Mouse (Mus musculus) megakaryocyte, embryonic 14.5 days (primary cell): ENCODE data around the gene Map1lc3b. TPM values are rescaled to one million over a fixed set of nuclear protein-coding genes. Genes with fewer than 3 reads are reported as not detected.
A peak's percentile ranks its signal among the peaks of the same experiment; 100 is the strongest.

ENCODE experiments used
- H3K27me3 ChIP-seq: replicated peaks from 2 replicates; pipeline ENCODE3; 2012; ENCODE audit warnings: inconsistent platforms
- H3K36me3 ChIP-seq: replicated peaks from 2 replicates; pipeline ENCODE3; 2012; ENCODE audit warnings: low read length, inconsistent platforms, mixed read lengths
- H3K4me1 ChIP-seq: 2 replicates; pipeline ENCODE4 v1.6.1; 2012; ENCODE audit warnings: inconsistent platforms
- H3K4me3 ChIP-seq: replicated peaks from 2 replicates; pipeline ENCODE3; 2012; ENCODE audit warnings: moderate library complexity, mild to moderate bottlenecking, inconsistent platforms
- H3K9me3 ChIP-seq: 2 replicates; pipeline ENCODE4 v1.6.1; 2012; ENCODE audit warnings: inconsistent platforms
- FLI1 ChIP-seq: IDR thresholded peaks from 2 replicates; pipeline ENCODE4 v1.6.1; 2012; ENCODE audit warnings: low read length, inconsistent platforms, mixed read lengths
- GATA1 ChIP-seq: IDR thresholded peaks from 3 replicates; pipeline ENCODE4 v1.6.1; 2012; ENCODE audit warnings: mixed read lengths, low read length, inconsistent platforms, borderline replicate concordance
- polyA plus RNA-seq: library from polyadenylated mRNA; stranded (reverse); fragments of >175 nt; gene quantifications from 2 replicates; pipeline ENCODE4 v1.2.3, GENCODE M21; 2012; ENCODE audit warnings: low replicate concordance; ENCODE audit not compliant: insufficient read depth

Gene Map1lc3b
- polyA plus RNA-seq, 1 experiment = 147 TPM

GRCm38 (mm10) chr8:121602411-121602810 is 12.2 kb downstream of the Map1lc3b start:
- no peak for TF ChIP-seq GATA1
- TF ChIP-seq FLI1 = no peak
- Histone ChIP-seq H3K27me3 (peaks cover 27% of the 10 kb centered on the region), H3K4me3 (no peak overlapping the region), H3K4me1 (peaks cover 19% of the 10 kb centered on the region), H3K9me3 (no peaks in the 10 kb centered on the region), H3K36me3 (peaks cover 24% of the 10 kb centered on the region)

DNA sequence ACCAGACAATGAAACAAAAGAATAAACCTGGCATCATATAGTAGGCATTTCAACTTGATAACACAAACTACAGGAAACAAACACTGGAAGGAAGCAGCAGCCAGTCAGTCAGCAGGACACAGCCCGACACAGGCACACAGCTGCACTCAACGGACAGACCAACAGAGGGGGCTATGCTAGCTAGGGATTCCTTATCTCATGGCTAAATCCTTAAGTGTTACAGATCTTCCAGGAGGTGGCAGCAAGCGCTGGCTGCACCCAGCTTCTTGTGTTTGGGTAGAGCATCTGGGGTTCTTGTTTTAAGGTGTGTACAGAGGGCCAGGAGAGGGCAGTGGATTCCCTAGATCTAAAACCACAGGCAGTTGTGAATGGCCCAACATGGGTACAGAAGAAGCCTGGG is 12.7 kb downstream of the Map1lc3b start:
- H3K36me3 ChIP-seq = peaks cover 19% of the 10 kb centered on the region
- TF ChIP-seq FLI1 = no peak
- no peak for TF ChIP-seq GATA1
- H3K9me3 ChIP-seq = no peaks in the 10 kb centered on the region
- H3K4me3 ChIP-seq = no peak overlapping the region
- H3K27me3 ChIP-seq = peaks cover 30% of the 10 kb centered on the region
- H3K4me1 ChIP-seq = peaks cover 19% of the 10 kb centered on the region

- H3K9me3 ChIP-seq = no peaks in the 10 kb centered on the region
- peaks cover 37% of the 10 kb centered on the region for H3K27me3 ChIP-seq
- H3K4me3 ChIP-seq = peak overlapping the region; percentile 46
- no peak for TF ChIP-seq GATA1
- no peak for TF ChIP-seq FLI1
- H3K4me1 ChIP-seq = peaks cover 19% of the 10 kb centered on the region
- peaks cover 13% of the 10 kb centered on the region for H3K36me3 ChIP-seq
Measured at GRCm38 (mm10) chr8:121603801-121604200, 13.6 kb downstream of the Map1lc3b start.

DNA sequence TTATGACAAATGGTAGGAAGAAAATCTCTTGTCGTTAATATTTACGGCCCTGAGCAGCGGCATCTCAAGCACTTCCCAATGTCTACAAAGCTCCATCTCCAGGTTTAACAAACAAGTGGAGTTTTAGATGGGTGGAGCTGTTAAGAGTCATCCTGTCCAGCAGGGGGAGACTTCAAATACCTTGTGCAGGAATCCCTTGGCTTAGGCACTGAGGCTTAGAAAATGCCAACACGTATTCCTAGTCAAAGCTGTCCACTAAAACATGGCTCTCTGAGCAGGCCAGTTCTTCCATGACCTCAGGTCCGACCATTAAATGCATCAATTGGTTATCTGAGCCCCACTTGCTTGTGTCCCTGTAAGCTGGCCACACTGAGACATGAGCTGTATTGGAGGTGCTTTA is 17.5 kb downstream of the Map1lc3b start:
- Histone ChIP-seq H3K4me1 (peaks cover 5% of the 10 kb centered on the region), H3K27me3 (peaks cover 66% of the 10 kb centered on the region), H3K9me3 (no peaks in the 10 kb centered on the region), H3K36me3 (no peaks in the 10 kb centered on the region), H3K4me3 (no peak overlapping the region)
- TF ChIP-seq FLI1 (no peak), GATA1 (no peak)

GRCm38 (mm10) chr8:121609251-121609650 is 19.1 kb downstream of the Map1lc3b start:
- TF ChIP-seq GATA1 = no peak
- TF ChIP-seq FLI1 = no peak
- H3K9me3 ChIP-seq = no peaks in the 10 kb centered on the region
- H3K4me3 ChIP-seq = no peak overlapping the region
- H3K4me1 ChIP-seq = peaks cover 11% of the 10 kb centered on the region; the same call in 1 of the 2 replicates
- no peaks in the 10 kb centered on the region for H3K36me3 ChIP-seq
- H3K27me3 ChIP-seq = peaks cover 75% of the 10 kb centered on the region

DNA sequence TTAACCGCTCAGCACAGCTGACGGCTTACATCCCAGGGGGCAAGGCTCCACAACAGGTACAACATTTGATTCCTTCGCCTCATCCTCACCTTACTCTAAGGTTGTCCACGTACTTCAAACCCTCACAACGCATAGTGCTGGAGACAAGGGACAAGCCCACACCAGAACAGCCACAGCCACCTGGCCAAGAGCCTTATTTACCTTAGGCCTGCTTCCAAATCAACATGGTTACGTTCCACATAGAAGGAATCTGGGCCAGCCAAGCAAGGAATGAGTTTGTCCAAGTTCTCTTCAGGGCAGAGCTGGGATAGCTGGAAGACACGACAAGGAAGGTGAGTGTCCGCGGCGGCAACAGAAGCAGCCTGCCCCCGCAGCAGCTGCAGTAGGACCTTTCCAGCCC is 19.8 kb downstream of the Map1lc3b start:
- TF ChIP-seq FLI1 (no peak), GATA1 (no peak)
- H3K4me3 ChIP-seq = no peak overlapping the region
- H3K36me3 ChIP-seq = no peaks in the 10 kb centered on the region
- H3K9me3 ChIP-seq = no peaks in the 10 kb centered on the region
- H3K27me3 ChIP-seq = peaks cover 71% of the 10 kb centered on the region
- H3K4me1 ChIP-seq = peaks cover 11% of the 10 kb centered on the region; the same call in 1 of the 2 replicates

DNA sequence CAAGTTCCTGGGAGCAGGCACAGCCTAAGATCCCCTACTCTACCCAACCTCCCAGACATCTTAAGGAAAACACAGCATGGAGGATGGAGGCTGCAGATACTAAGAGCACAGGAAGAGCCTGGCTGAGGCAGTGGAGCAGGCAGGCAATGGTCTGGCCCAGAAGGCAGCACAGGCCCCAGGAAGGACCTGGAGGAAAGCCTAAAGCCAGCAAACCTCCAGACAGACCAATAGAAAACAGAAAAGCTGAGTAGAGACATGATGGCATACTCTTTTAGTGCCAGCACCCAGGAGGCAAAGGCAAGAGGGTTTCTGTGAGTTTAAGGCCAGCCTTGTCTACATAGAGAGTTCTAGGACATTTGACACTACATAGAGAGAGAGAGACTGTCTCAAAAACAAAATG is 23.3 kb downstream of the Map1lc3b start:
- TF ChIP-seq FLI1 = no peak
- no peak for TF ChIP-seq GATA1
- Histone ChIP-seq H3K27me3 (peaks cover 88% of the 10 kb centered on the region), H3K36me3 (no peaks in the 10 kb centered on the region), H3K4me1 (peaks cover 18% of the 10 kb centered on the region), H3K9me3 (no peaks in the 10 kb centered on the region), H3K4me3 (no peak overlapping the region)

DNA sequence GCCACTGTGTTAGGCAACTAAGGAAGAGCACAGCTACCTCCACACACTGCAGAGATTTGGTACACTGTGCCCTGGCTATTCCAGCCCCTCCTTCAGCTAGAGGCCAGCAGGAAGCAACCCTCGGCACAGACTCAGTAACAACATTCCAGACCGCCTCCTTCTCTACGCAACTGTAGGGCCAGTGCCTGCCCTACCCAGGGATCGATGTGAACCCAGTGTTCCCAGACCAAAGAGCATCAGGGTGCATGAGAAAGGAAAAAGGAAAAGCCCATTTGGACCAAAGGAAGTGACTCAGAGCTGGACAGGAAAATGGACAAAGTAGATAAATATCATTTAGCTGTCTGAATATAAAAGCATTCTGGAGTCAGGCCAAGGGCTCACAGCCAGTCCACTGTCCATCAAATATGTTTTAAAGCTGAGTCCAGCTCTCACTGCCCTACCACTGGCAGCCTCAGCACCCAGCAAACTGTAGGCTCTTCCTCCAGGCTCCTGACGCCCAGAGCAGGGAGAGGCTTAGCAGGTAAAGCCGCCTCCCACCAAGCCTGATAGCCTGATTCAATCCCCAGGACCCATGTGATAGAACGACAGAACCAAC is 29.3 kb downstream of the Map1lc3b start:
- TF ChIP-seq GATA1 (no peak), FLI1 (no peak)
- H3K36me3 ChIP-seq = no peaks in the 10 kb centered on the region
- peaks cover 87% of the 10 kb centered on the region for H3K27me3 ChIP-seq
- H3K4me1 ChIP-seq = peaks cover 38% of the 10 kb centered on the region
- no peaks in the 10 kb centered on the region for H3K9me3 ChIP-seq
- H3K4me3 ChIP-seq = peak overlapping the region; percentile 15

GRCm38 (mm10) chr8:121620801-121621516 is 30.8 kb downstream of the Map1lc3b start:
- no peak for TF ChIP-seq FLI1
- no peak for TF ChIP-seq GATA1
- peaks cover 87% of the 10 kb centered on the region for H3K27me3 ChIP-seq
- H3K4me1 ChIP-seq = peaks cover 38% of the 10 kb centered on the region
- H3K36me3 ChIP-seq = no peaks in the 10 kb centered on the region
- no peak overlapping the region for H3K4me3 ChIP-seq
- H3K9me3 ChIP-seq = no peaks in the 10 kb centered on the region

- Histone ChIP-seq H3K36me3 (no peaks in the 10 kb centered on the region), H3K4me3 (no peak overlapping the region), H3K27me3 (peaks cover 89% of the 10 kb centered on the region), H3K9me3 (no peaks in the 10 kb centered on the region), H3K4me1 (peaks cover 37% of the 10 kb centered on the region)
- TF ChIP-seq GATA1 = no peak
Measured at GRCm38 (mm10) chr8:121621879-121622278, 31.7 kb downstream of the Map1lc3b start.
